Mouse (Mus musculus) kidney, adult 9 months (tissue): ENCODE measurements around the gene Tmem240.
A peak's percentile ranks its signal among the peaks of the same experiment; 100 is the strongest.
"Not testable (repeated sequence)": the region's sequence is repeated elsewhere in the genome, so short reads cannot be mapped to it uniquely, and the experiment has no call there.

Source experiments
- DNase-seq: peaks from one replicate; pipeline ENCODE4 v3.0.0; 2022

The Tmem240 gene

DNA sequence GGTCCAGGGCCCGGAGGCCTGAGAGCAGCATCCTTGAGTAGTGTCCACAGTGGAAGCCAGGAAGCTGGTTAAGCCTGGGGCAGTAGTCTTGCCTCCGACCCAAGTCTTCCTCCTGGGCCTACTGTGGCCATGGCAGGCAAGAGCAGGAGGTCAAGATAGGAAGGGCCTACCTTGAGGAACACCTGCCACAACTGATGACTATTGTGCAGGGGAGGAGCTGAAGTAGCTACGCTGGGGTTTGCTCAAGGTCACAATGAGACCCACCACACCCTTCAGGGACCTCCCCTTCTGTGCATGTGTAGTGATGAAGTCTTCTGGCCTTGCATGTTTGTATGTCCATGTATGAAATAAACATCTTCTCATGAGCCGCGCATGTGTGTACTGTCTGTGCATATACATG lies 1.2 kb downstream of the Tmem240 start:
- no peak for DNase-seq

DNA sequence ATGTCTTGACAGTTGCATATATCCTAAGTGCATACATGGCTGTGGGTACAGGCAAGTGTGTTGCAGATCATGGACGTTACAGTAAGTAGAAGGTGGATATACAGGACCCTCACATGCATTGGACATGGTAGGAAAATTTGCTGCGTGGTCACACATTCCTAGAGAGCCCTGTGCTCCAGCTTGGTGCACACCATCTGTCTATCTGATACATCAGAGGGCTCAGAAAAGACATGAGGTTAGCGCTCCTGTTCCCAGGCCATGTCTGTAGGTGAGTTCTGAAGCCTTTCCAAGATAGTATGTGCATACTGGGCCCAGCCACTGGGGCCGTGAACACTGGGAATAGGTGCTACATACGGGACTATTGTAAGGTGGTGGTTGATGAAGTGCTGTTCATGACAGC lies 1.8 kb downstream of the Tmem240 start:
- DNase-seq = no peak

DNA sequence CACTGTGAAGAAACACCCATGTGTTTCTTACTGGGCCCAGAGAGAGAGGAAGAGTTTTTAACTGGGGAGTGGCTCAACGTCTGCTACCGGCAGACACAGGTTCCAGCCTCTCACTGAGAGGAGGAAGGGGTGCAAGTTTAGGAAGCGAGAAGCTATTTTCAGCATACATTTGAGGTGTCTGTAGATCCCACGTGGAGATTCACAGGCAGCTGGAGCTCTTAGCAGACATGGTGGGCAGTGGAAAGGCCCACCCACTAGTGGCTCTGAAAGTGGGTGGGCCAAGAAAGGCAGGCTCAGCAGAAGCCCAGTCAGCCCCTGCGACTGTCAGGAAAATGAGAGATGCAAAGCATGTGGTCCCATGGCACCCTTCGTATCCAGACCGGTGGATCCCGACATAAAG lies 3.7 kb downstream of the Tmem240 start:
- DNase-seq = no peak

DNA sequence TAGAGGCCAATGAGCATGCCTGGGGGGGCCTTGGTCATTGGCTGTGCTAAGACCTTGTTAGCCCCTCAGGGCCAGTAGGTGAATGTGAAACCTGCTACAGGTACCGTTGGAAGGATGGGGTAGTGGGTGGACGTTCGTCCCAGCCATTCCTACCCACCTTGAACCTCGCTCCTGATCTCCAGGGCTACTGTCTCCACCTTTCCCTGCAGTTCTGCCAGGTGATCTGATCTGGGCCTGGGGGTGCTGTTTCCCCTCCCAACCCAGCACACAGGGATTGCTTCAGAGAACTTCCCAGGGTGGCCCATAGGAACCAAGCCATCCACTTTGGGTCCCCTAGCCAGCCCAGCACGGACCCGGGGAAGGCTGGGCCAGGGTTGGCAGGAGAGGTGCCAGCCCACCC lies 4.6 kb downstream of the Tmem240 start:
- DNase-seq = no peak

DNA sequence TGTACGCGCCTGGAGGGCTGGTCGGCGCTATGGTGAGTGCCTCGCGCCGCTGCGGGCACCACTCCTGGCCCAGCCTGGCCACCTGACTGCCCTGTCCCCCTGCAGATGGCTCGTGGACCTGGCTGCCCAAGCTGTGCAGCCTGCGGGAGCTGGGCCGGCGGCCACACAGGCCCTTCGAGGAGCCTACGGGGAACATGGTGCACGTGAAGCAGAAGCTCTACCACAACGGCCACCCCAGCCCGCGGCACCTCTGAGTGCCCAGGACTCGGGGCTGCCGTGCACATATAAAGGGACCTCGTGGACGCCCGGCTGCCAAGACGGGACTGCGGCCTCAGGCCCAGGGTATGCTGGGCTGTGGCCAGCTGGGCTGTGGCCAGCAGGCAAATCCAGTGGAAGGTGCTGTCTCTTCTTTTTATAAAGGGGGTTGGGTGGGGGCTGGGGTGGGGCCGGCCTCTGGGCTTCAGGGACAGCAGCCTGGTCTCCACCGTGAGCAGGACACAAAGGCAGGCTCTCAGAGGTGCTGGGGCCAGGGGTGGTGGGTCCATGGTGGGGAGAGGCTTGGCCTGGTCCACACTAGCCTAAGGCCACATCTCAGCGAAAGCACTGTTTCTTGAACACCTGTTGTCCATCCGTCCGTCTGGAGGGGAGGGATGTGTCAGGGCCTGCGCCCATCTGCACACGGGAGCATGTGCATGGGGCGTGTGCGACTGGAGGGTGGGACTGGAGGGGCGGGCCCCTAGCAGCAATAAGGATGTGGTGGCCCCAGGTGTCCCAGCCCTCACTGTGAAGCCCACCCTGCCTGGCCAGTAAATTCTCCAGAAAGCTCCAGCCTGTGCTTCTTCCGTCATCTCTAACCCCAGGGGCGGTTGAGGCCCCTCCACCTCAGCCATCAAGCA lies 5.4 kb downstream of the Tmem240 start:
- peak; percentile 21 for DNase-seq

DNA sequence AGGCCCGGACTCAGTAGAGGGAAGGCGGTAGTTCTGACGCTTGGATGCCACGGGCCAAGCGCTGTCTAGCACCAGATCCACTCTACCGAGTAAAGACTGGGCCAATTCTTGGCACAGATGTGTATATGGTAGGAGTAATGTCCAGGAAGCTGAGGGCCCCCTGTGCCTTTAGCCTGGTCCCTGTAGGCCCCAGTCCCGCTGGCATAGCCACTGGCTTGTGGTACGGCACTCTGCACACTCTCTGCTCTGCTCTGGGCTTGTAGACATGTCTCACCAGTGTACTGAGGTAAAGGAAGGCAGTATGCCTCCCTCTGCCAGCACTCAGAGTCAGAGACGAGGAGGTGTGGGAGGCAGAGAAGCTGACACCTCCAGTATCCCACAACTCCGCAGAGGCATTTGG lies 6.1 kb downstream of the Tmem240 start:
- DNase-seq = not testable (repeated sequence)

DNA sequence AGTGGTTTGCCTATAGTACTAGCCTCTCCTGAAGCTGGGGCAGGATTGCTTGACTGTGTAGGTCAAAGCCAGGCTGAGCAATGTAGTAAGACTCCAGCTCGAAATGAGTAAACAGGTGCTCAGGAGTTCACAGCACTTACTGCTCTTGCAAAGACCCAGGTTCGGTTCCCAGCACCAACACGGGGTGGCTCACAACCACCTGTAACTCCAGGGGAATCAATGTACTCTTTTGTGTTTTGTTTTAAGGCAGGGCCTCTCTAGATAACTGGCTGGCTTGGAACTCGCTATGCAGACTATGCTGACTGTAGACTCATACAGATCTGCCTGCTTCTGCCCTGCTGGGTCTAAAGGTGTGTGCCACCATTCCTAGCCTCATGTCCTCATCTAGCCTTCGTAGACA lies 8.1 kb downstream of the Tmem240 start:
- no peak for DNase-seq

DNA sequence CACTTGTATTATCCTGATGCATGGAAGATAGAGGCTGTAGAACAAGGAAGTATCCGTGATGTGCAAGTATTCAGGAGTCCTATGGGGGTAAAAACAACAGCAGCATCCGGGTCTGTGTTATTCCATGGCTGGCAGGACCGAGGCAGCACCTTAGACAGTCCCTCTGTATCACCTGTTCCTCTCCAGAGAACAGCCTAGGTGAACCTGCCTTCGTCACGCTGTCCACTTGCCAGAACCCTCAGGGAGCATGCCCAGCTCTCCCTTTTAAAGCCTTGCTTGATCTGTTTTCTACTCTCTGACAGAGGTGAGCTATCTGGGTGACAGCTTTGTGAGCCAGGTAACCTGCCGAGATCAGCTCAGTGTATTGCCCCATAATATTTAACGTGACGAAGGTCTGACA lies 9.9 kb downstream of the Tmem240 start:
- no peak for DNase-seq

DNA sequence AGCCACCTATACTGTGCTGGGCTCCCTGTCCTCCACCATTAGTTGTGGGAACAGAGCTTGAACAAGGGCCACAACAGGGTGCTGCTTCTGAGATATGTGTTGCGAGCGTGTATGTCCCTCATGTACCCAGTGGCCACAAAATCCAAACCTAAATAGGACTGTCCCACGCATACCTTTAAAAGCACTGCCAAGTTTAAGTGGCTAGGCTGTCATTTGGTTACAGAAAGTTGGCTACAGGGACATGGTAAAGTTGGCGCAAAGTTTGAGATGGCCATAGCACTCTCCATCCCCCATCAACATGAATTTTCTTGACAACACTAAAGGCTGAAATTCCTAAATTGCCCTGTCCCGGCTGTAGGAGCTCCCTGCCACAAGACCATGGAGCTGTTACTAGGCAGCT lies 10.5 kb downstream of the Tmem240 start:
- no peak for DNase-seq

DNA sequence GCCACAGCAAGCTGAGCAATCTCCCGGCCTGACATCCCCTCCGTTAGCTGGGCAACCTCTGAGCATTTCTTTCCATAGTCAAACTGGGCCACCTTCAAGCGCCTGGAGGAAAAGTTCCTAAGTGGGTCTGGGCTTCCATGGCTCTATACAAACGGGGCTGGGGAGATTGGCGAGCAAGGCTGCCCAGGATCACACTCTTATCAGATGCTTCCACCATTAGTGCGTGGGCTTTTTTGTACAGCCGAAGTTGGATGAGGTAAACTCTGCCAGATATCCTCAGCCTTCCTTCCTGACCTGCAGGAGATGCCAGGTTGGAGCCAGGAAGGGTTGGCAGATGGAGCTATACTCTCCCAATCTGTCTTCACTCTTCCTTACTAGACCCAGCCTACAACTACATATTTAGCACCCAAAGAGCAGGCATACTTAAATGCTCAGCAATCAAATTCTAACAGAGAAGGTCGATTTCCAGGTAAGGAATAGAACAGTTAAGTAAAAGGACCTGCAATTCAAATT lies 11.5 kb downstream of the Tmem240 start:
- DNase-seq = no peak

DNA sequence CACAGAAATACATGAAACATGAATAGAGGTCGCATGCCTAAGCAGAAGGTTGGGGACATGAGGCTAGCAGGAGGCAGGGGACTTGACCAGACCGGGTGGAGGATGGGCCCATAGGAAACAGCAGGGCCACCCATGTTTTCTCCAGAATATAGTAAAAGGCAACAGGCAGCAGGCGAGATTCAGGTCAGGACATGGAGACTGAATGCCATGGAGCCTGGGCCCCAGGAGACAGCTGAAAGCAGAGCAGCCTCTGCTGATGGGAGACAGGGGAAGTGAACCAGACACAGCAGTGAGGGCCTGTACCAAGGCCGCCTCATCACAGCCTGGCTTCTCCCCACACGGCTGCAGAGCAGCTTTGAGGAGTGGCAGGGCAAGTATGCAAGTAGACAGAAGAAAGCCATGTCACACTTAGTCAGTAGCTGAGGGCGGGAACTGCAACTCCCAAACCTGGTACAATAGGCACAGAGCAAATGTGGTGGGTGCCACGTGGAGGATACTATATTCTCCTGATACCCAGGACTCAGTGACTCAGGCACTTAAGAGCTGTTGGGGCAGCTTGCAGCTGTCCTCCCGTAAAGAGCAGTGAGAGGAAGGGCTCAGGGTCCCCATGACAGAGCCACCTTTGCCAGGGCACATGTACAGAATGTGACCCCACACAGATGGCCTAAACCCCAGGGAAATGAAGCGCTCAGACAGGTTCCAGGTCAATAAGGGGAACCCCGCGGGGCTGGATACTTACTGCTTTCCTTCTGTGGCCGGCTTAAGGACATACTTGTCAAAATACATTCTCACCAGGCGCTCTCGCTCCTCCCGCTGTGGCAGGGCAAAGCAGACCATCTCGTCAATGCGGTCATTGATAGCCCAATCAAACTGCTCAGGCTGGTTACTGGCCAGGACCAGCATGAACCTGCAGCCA lies 12.2 kb downstream of the Tmem240 start:
- DNase-seq = no peak

DNA sequence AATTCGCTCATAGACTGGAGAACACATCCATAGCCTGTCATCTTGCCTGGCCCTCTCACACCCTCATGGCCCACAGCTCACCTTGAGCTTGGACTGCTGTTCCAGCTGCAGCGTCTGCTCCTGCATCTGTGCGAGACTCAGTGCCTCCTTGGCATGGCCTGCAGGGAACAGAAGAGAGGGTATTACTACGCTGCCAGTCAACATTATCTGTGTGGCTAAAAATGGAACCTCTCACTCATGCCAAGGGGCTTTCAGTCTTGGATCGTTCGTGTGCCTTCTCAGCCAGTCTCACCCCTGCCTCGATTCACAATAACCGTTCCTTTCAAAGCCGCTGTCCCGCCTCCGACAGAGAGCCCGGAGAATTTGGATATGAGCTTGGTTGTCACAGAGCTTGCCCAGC lies 22.4 kb downstream of the Tmem240 start:
- DNase-seq = no peak

DNA sequence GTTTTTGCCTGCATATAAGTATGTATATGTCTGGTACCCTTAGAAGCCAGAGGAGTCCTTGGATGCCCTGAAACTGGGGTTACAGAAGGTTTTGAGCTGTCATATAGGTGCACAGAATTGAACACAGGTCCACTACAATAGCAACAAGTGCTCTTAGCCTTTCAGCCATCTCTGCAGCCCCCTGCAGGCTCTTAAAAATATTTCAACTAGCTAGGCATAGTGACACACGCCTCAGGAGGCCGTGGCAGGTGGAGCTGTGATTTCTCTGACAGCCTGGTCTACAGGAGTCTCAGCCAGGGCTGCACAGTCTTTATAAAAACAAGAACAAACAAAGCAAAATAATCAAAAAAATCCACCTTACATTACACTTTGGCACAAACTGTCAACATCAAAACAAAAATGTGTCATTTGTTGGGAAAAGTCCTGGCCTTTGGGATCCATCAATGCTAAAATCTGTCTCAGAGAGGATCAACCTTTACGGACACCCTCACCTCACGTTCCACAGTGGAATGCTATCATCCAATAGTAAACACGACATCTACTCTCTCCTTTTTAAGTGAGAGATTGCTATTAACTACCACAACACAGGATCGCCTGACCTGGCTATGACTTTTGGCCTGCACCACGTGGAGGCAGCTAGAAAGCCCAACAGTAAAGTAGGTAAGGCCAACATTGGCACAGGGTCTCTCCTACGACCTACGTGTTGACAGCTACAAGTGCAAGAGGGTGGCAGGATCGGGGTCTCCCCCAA lies 25.4 kb downstream of the Tmem240 start:
- DNase-seq = peak; percentile 58

DNA sequence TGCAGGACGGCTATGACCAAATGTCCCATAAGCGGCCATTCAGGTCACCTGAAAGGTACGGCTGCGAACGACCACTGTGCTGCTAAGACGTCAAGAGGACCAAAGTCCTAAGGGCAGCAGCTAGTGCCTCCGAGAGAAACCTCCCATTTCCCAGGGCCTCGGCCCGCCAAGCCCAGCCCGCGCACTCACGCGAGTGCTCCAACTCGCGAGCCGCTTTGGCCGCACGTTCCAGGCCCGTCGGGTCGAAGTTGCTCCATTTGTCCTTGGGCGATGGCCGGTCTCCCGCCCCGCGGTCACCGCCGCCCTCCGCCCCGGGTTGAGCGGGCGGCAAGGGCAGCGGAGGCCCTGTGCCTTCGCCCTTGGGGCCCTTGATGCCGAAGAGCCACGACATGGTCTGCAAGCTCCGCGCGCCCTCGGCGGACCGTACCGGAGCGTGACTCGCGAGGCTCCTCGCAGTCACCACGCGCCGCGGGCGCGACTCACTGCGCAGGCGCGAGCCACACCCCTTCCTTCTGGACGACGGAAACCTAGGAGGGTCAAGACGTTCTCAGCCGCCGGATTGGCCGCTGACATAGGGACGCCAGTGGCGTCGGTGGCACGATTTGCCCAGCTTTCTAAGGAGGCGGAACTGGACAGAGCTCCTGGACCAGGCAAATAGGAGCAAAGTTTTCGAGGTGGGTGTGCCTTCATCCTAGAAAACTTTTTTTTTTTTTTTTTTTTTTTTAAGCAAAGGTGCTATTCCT lies 26.2 kb downstream of the Tmem240 start, which contains the start of gene Atad3a:
TSS of gene Atad3a (minus strand) at position 481 of the 743 bp plus-strand sequence.
- peak; percentile 98 for DNase-seq

DNA sequence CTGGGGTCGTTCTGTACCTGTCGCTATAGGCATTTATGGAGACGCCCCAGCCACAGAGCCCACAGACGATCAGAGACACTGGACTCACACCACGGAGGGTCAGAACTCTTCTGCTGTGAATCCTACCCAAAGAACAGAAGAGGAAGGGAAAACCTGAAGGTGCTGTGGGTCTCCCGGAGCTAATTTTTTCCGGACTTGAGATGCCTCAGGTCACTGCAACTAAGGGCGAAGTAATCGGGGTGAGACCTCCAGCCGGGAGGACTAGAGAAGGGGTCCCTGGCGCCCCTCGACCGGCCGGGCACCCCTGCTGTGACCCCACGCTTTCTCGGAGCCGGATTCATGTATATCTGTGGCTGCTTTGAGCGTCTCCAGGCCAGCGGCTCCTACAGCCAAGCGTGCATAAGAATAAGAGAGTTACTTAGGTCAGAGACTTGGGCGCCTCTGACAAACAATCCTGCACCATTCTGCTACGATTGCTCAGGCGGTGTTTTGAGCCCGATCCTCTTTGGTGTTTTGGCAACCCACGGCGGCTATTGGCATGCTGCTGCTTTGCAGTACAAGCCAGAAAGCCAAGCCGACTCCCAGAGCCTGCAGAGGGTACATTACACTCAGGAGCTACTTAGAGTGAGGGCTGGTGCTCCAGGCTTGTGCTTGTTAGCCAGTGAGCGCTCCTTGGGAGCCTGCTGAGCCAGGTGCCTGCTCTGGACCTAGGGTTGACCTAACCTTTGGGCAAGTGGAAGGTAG lies 26.9 kb downstream of the Tmem240 start:
- DNase-seq = no peak

DNA sequence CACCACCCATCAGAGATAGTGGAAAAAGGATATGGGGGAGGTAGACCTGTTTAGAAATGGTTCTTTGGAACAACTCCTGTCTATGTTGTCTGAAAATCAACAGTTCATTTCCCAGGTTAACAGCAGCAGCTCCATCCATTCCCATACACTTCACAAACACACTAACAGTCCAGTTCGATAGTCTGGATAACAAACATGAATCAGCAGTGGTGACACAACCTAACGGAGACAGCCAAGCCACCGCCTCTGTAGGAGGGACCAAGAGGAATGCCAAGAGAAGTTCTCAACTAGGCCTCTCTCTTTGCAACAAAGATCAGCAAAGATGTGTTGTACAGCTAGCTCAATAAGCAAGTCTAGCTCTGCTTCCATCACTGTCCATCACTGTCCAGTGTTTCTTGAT lies 27.8 kb downstream of the Tmem240 start:
- DNase-seq = no peak

DNA sequence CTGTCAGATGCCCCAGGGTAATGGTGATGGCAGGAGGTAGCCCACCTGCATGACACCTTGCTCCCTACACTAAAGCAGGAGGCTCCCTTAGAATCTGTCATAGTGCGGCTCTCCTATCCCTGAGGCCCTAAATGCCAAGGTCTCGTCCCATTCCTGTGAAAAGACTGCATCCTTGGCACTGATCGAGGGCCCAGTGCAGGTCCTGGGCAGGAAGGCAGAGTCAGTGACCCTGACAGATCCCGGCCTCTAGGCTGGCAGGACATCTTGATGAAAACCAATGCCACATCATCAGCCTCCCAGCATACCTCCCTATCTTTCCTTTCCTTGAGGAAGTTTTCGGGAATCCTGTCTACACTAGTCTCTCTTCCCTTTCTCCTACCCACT lies 34.9 kb downstream of the Tmem240 start:
- DNase-seq = no peak

DNA sequence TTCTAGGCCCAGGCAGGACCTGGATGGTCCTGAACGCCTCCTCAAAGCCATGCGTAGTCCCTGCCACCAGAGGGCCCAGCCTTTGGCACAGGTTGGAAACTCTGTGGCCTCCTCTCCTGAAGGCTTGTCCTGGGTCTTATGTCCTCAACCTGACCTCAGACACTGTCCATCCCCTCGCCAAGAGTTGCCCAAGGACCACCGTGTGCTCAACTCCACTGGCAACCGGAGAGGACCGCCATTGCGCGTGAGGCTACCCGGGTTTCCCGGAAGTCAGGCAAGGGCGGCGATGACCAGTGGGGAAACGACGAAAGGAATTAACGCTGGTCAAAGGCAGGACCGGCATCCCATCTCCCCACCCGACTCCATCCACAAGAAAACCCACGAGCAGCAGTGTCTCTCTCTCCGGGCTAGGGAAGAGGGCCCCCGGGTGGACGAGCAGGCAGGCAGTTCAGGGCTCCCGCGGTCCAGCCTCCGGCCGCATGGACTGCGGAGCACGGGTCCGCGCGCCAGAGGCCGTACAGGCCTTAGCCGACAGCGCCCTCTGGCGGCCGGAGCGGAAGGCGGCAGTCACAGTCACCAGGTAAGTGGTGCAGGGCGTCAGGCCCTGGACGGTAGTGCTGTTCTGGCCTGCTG lies 35.4 kb downstream of the Tmem240 start:
- DNase-seq = peak; percentile 95

DNA sequence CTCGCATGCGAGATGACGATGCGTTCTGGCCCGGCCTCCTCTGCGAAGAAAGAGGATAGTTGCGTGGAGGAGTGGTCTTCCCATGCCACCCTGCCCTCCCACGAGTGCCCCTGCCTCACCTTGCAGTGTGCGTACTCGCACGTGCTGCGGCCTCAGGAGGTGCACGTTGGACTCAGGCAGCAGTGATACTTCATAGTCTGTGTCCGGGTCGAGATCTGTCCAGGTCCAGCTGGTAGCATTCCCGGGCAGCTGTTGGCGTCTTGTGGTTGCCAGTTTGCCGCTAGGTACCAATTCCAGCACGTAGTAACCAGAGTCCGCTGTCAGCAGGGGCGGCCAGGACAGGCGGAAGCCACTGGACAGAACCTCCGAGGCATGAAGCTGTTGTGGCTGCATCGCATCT lies 36.0 kb downstream of the Tmem240 start:
- DNase-seq = peak; percentile 82

DNA sequence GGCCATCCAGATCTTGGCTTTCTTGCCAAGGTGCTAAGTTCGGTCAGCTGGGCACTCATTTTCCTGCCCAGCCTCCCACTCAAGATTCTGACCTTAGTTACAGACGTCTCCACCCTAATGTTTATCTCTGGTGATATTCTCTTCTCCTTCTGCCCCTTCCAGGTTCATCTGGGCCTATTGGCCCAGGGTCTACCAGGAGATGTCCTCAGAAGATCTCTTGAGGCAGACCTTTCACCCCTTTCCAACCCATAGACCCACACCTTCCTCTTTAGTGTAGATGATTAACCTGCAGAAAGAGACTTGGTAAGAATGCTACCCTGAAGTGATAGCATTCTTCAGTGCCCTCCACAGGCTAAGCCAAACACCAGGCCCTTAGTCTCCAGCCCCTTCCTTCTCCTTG lies 37.1 kb downstream of the Tmem240 start:
- peak; percentile 81 for DNase-seq

DNA sequence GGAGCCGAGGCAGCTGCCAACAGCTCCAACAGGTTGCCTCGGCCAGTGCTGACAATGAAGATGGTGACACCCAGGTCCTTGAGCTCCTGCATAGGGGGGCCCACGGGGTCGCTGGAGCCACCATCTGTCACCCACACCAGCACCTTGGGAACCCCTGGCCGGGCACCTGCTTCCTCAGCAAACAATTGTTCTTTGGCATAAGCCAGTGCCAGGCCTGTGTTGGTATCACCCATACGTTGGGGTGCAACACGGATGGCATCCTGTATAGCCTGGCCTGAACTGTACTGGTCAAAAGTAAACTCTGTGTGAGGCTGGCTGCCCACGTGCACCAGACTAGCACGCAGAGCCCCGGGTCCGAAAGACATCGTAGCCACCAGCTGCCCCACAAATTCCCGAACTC lies 38.2 kb downstream of the Tmem240 start:
- DNase-seq = no peak
